Mouse (Mus musculus) neutrophil, adult 65 days (primary cell): ENCODE measurements around the gene Cd320. TPM values are rescaled to one million over a fixed set of nuclear protein-coding genes. Genes with fewer than 3 reads are reported as not detected.

Experiments
- total RNA-seq: library from RNA; stranded (reverse); gene quantifications from 2 replicates; pipeline ENCODE4 v1.2.4, GENCODE M21; 2023

Cd320 gene
- 1.4 and 1.5 TPM in 2 replicates for total RNA-seq

GRCm38 (mm10) chr17:33842966-33843795, at the start of gene Cd320:
Gene Cd320 (plus strand): TSS chr17:33843091.

GRCm38 (mm10) chr17:33810334-33811141, 32.4 kb upstream of the Cd320 start, which contains the start of gene Kank3:
Gene Kank3 (plus strand): TSS chr17:33810519.

GRCm38 (mm10) chr17:33824084-33824996, 18.6 kb upstream of the Cd320 start, which contains the start of the genes Rps28 and Ndufa7:
Gene Rps28 (minus strand): TSS chr17:33824562.
Gene Ndufa7 (plus strand): TSS chr17:33824572.

GRCm38 (mm10) chr17:33873537-33873936, 30.6 kb downstream of the Cd320 start, which contains the start of gene Gm7029:
Gene Gm7029 (plus strand): TSS chr17:33873837.

GRCm38 (mm10) chr17:33890533-33891059, 47.7 kb downstream of the Cd320 start, which contains the start of gene Kifc1:
Gene Kifc1 (minus strand): TSS chr17:33890661.

Other genes starting within 250 kb of the Cd320 start
- 64.9 and 67.7 TPM in 2 replicates for gene Zfp414, start 214.0 kb upstream of the Cd320 start, total RNA-seq
- 306 and 399 TPM in 2 replicates for gene Pram1, start 205.0 kb upstream of the Cd320 start, total RNA-seq
- 256 and 388 TPM in 2 replicates for gene Hnrnpm, start 156.2 kb upstream of the Cd320 start, total RNA-seq
- gene March2, start 124.4 kb upstream of the Cd320 start, total RNA-seq: 48.6 and 60.5 TPM in 2 replicates
- 204 and 227 TPM in 2 replicates for gene Rab11b, start 82.6 kb upstream of the Cd320 start, total RNA-seq
- 1.2 and 1.5 TPM in 2 replicates for gene Angptl4, start 61.3 kb upstream of the Cd320 start, total RNA-seq
- 3.1 and 7.7 TPM in 2 replicates for gene Kank3, start 32.6 kb upstream of the Cd320 start, total RNA-seq
- 711 and 827 TPM in 2 replicates for gene Rps28, start 18.5 kb upstream of the Cd320 start, total RNA-seq
- 74.0 and 119 TPM in 2 replicates for gene Ndufa7, start 18.5 kb upstream of the Cd320 start, total RNA-seq
- not detected in 2 replicates for gene Gm7029, start 30.7 kb downstream of the Cd320 start, total RNA-seq
- gene Kifc1, start 47.6 kb downstream of the Cd320 start, total RNA-seq: 34.6 and 53.7 TPM in 2 replicates
- gene Platr17, start 62.0 kb downstream of the Cd320 start, total RNA-seq: not detected in 2 replicates
- 33.8 and 48.4 TPM in 2 replicates for gene Daxx, start 66.3 kb downstream of the Cd320 start, total RNA-seq
- 290 and 325 TPM in 2 replicates for gene Tapbp, start 72.8 kb downstream of the Cd320 start, total RNA-seq
- 27.9 and 37.3 TPM in 2 replicates for gene Zbtb22, start 72.8 kb downstream of the Cd320 start, total RNA-seq
- 218 and 285 TPM in 2 replicates for gene Rgl2, start 86.5 kb downstream of the Cd320 start, total RNA-seq
- gene Pfdn6, start 97.3 kb downstream of the Cd320 start, total RNA-seq: 46.9 and 53.4 TPM in 2 replicates
- gene Wdr46, start 97.6 kb downstream of the Cd320 start, total RNA-seq: 18.3 and 21.6 TPM in 2 replicates
- gene B3galt4, start 108.4 kb downstream of the Cd320 start, total RNA-seq: 11.3 and 12.8 TPM in 2 replicates
- 56.0 and 70.7 TPM in 2 replicates for gene Vps52, start 112.7 kb downstream of the Cd320 start, total RNA-seq
- 242 and 295 TPM in 2 replicates for gene Rps18, start 112.9 kb downstream of the Cd320 start, total RNA-seq
- 1,081 and 1,209 TPM in 2 replicates for gene H2-K1, start 157.3 kb downstream of the Cd320 start, total RNA-seq
- 9.9 and 11.6 TPM in 2 replicates for gene Ring1, start 181.6 kb downstream of the Cd320 start, total RNA-seq
- gene H2-Ke6, start 185.0 kb downstream of the Cd320 start, total RNA-seq: 67.8 and 83.5 TPM in 2 replicates
- gene Slc39a7, start 188.6 kb downstream of the Cd320 start, total RNA-seq: 85.8 and 92.4 TPM in 2 replicates
- 54.6 and 60.1 TPM in 2 replicates for gene Rxrb, start 188.7 kb downstream of the Cd320 start, total RNA-seq
- gene Col11a2, start 196.3 kb downstream of the Cd320 start, total RNA-seq: 6.9 and 9.1 TPM in 2 replicates
- gene H2-Oa, start 249.2 kb downstream of the Cd320 start, total RNA-seq: 1.6 and 2.5 TPM in 2 replicates